Mouse (Mus musculus): ENCODE results near the gene Ncor2. TPM values are rescaled to one million over a fixed set of nuclear protein-coding genes. Genes with fewer than 3 reads are reported as not detected.

Gene Ncor2
- polyA plus RNA-seq, 1 experiment from 2014 or later, result 25.6 TPM

DNA sequence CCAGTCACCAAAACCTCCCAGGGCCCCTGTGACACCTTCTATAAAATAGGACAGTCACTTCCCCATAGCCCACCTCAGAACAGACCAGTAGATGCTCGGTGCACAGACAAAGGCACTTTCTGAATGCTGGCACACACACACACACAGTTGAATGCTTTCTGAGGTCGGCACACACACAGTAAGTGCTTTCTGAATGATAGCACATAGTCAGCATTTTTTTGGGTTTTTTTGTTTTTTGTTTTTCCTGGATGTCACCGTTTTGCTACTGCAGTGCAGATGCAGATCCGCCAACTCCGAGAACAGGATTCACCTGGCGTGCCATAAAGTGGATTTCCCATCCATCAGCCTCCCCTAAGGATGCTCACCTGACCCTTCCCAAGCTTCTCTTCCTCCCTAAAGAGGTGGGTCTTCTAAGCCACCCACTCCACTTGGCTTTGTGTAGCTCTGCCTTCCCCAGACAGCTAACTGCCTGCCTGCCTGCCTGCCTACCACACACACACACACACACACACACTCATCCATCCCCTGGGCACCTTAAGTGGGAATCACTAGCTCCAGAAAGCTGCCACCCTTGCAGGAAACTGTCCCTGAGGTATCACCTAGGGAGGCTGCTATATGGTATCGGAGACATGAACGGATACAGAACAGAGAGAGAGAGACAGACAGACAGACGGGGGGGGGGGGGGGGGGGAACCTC, 3.2 kb downstream of the Ncor2 start:
- Histone ChIP-seq H3K27me3 (0 out of 2 replicates have a peak, but pooled peaks cover 2% of the 10 kb centered on the region), H3K4me3 (peak overlapping the region; percentile 90; the same call in 1 of the 2 replicates), H3K9me3 (replicated peaks) (no peaks in the 10 kb centered on the region), H3K9ac (peak overlapping the region; percentile 30; the same call in 1 of the 2 replicates), H3K27ac (peak overlapping the region; percentile 96), H3K4me1 (peaks cover 78% of the 10 kb centered on the region), H3K4me2 (peak overlapping the region; percentile 86), H3K36me3 (ENCODE audit: poor library complexity, severe bottlenecking) (no peaks in the 10 kb centered on the region)
- no peak for ATAC-seq
- WGBS, result 53% methylated on average over 8 of the region's 9 CpGs

DNA sequence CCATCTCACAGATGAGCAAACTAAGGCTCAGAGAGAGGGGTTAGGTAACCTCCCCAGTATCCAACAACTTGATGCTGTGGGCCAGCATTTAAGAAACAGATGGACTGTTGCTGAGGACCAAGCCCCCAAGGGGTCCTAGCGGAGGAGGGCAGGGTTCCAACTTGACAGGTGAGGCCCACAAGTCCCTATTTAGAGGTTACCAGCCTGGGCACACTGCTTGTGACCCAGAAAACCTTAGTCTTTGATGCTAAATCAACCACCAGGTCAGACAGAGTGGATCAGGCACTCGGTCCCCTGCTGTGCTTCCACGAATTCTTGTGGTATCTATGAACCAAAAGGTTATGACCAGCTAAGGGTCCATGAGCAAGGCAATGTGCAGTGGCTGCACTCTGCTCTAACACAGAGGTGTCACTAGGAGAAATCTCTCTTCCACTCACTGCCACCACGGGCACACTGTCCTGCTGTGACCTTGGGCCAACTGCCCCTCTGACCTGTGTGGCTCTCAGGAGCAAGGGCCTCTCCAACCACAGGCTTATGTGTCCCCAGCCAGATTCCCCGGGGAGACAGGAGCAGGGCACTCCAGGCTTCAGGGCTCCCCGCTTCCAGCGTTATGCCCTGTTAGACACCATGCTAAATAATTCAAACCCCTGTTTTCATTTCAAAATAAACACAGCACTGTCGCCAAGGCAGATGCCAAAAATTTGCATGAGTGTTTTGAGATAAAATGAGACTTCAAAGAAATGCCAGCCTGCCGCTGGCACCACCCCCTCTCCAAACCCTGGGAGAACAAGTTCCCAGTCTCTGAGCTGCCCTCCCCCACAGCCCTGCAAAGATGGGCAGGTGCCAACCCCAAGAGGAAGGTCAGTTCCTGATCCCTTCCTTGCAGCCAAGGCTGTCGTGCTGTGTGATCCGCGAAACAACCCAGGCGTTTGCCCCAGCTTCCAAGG, 4.0 kb downstream of the Ncor2 start:
- no peaks in the 10 kb centered on the region for H3K9me3 ChIP-seq (replicated peaks)
- H3K27ac ChIP-seq, result peak overlapping the region; percentile 96
- peak overlapping the region; percentile 86 for H3K4me2 ChIP-seq
- H3K27me3 ChIP-seq, result no peaks in the 10 kb centered on the region
- peaks cover 81% of the 10 kb centered on the region for H3K4me1 ChIP-seq
- no peaks in the 10 kb centered on the region for H3K36me3 ChIP-seq (ENCODE audit: poor library complexity, severe bottlenecking)
- no peak for ATAC-seq
- WGBS, result 41% methylated on average over 13 of the region's 13 CpGs
- H3K9ac ChIP-seq, result peak overlapping the region; percentile 41; the same call in 1 of the 2 replicates
- peak overlapping the region; percentile 90; the same call in 1 of the 2 replicates for H3K4me3 ChIP-seq

DNA sequence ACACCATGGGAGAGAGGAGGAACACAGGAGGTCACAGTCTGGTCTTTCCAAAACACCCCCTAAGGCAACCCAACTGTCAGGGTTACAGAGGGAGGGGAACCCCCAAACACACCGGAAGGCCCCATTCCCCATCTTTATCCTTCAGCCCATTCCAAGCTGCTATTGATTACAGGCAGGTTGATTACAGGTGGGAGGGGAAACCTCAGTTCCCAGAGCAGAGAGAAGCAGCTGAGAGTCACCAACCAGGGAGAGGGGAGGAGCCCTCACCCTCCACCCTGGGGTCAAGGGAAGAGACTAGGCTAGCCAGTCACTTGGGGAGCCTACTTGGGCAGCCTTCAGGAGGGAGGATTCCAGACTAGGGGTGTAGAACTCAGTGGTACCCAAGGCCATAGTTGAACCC, 5.2 kb downstream of the Ncor2 start:
- Histone ChIP-seq H3K9ac (peak overlapping the region; percentile 50; the same call in 1 of the 2 replicates), H3K27ac (peak overlapping the region; percentile 88), H3K9me3 (replicated peaks) (no peaks in the 10 kb centered on the region), H3K27me3 (no peaks in the 10 kb centered on the region), H3K4me2 (peak overlapping the region; percentile 29; the same call in 1 of the 2 replicates), H3K4me1 (peaks cover 84% of the 10 kb centered on the region), H3K4me3 (no peak overlapping the region), H3K36me3 (ENCODE audit: poor library complexity, severe bottlenecking) (no peaks in the 10 kb centered on the region)
- ATAC-seq, result no peak
- WGBS, result 88% methylated on average over 1 of the region's 1 CpGs

DNA sequence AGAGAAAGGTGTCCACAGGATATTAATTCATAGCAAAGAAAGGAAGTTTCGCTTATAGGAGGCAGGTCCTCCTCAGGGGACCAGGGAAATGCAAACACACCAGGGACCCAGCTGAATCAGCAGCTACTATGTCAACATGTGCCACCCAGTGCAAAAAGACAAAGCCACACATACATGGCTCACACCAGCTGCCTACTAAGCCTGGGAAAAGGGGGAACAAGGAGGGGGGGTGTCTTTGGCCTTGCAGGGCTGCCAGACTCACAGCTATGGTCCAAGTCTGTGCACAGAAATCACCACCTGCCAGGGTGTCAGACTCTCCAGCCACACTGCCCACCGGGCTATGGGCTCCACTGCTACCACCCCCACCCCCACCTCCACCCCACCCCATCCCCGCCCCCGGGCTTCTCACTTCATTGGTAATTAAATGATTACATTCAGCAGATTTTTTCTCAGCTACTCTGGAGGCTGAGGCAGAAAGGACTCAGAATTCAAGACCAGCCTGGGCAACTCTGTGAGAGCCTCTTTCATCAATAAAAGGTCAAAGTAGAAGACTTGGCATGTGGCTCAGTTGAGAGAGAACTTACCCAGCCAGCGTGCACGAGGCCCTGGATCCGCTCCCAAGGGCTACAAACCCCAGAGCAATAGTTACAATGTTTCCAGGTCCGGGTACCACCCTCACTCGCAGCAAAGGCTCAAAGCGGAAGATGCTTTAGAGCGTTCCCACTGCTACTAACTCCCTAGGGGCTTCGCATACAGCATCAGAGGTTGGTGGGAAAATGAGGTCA, 6.0 kb downstream of the Ncor2 start:
- peak; percentile 65 for ATAC-seq
- no peaks in the 10 kb centered on the region for H3K9me3 ChIP-seq (replicated peaks)
- H3K36me3 ChIP-seq (ENCODE audit: poor library complexity, severe bottlenecking), result no peaks in the 10 kb centered on the region
- H3K9ac ChIP-seq, result peak overlapping the region; percentile 57
- H3K27ac ChIP-seq, result peak overlapping the region; percentile 88
- no peak overlapping the region for H3K4me3 ChIP-seq
- H3K4me2 ChIP-seq, result peak overlapping the region; percentile 29
- 39% methylated on average over 12 of the region's 12 CpGs for WGBS
- no peaks in the 10 kb centered on the region for H3K27me3 ChIP-seq
- peaks cover 93% of the 10 kb centered on the region for H3K4me1 ChIP-seq

DNA sequence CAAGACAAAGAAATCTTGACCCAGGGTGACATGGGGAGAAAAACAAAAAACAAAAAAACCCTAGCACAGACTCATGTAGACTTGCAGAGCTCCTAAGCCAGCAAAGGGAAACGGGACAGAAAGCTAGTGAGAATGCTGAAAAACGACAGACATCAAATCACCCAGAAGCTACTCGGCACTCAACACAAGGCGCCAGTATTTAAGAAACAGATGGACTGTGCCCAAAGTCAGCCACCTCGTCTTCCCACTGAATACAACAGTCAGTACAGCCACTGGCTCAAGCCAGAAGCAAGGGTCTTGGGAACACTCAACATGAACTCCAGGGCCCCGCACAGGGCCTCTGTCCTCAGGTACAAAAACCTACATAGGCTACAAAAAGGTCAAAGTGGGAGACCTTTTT, 7.8 kb downstream of the Ncor2 start:
- ATAC-seq, result no peak
- Histone ChIP-seq H3K9ac (peak overlapping the region; percentile 57), H3K4me2 (no peak overlapping the region), H3K9me3 (replicated peaks) (no peaks in the 10 kb centered on the region), H3K4me1 (peaks cover 94% of the 10 kb centered on the region), H3K27ac (peak overlapping the region; percentile 88), H3K36me3 (ENCODE audit: poor library complexity, severe bottlenecking) (0 out of 2 replicates have a peak, but pooled peaks cover 3% of the 10 kb centered on the region), H3K27me3 (no peaks in the 10 kb centered on the region), H3K4me3 (no peak overlapping the region)
- 59% methylated on average over 6 of the region's 6 CpGs for WGBS

DNA sequence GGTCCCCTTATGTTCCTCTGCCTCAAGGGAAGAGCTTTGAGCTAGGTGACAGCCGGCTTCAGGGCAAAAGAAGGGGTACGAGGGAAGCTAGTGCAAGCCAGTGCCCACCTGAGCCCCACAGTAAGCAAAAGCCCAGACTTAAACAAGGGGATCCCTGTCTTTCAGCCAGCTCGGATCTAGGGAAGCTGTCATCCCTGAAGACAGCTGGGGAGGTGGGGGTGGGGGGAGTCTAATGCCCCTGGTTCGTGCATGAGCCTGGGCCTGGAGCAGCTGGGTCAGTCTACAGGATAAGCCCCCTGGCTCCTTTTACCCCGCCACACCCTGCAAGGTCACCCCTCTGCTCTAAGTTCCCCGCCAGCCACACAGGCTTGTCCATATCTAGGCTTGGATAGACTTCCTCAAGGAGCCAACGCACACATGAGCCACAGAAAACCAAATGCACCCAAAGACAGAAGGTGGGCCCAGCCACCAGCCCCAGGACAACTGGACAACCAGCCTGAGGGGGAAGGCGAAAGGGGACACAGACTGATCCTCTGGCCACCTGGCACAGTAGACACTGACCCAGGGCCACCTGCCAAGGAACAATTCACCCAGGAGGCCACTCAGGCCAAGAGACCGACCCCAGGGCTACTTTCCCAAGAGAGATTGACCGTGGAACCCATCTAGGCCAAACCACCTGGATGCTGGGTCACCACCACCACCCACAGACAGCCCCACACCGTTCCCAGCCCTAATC, 8.7 kb downstream of the Ncor2 start:
- H3K4me1 ChIP-seq, result peaks cover 94% of the 10 kb centered on the region
- H3K27ac ChIP-seq, result peak overlapping the region; percentile 88
- no peaks in the 10 kb centered on the region for H3K9me3 ChIP-seq (replicated peaks)
- peak overlapping the region; percentile 2; the same call in 1 of the 2 replicates for H3K4me2 ChIP-seq
- ATAC-seq, result no peak
- no peaks in the 10 kb centered on the region for H3K27me3 ChIP-seq
- WGBS, result 74% methylated on average over 11 of the region's 11 CpGs
- no peak overlapping the region for H3K4me3 ChIP-seq
- H3K36me3 ChIP-seq (ENCODE audit: poor library complexity, severe bottlenecking), result 0 out of 2 replicates have a peak, but pooled peaks cover 3% of the 10 kb centered on the region
- H3K9ac ChIP-seq, result peak overlapping the region; percentile 57; the same call in 1 of the 2 replicates

DNA sequence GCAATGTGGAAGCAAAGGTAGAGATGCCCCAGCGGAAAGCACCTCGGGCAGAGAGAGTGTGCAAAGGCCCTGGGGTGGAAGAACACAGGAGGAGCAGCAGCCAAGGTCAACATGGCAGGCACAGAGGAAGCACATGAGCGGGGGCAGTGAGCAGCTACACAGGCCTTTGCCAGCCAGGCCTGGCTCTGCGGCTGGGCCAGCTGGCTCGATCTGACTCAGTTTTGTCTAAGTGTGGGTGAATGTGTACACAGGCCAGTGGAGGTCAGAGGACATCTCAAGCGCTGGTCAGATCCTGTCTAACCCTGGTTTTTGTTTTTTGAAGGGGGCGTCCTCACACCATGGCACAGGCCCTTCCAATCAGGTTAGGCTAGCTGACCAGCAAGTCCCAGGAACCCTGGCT, 10.9 kb downstream of the Ncor2 start:
- no peak overlapping the region for H3K9ac ChIP-seq
- 0 out of 2 replicates have a peak, but pooled peaks cover 3% of the 10 kb centered on the region for H3K36me3 ChIP-seq (ENCODE audit: poor library complexity, severe bottlenecking)
- no peak overlapping the region for H3K4me2 ChIP-seq
- no peaks in the 10 kb centered on the region for H3K9me3 ChIP-seq (replicated peaks)
- no peaks in the 10 kb centered on the region for H3K27me3 ChIP-seq
- WGBS, result 89% methylated on average over 7 of the region's 7 CpGs
- no peak for ATAC-seq
- peaks cover 95% of the 10 kb centered on the region for H3K4me1 ChIP-seq
- no peak overlapping the region for H3K4me3 ChIP-seq
- no peak overlapping the region; the same call in 1 of the 2 replicates for H3K27ac ChIP-seq

DNA sequence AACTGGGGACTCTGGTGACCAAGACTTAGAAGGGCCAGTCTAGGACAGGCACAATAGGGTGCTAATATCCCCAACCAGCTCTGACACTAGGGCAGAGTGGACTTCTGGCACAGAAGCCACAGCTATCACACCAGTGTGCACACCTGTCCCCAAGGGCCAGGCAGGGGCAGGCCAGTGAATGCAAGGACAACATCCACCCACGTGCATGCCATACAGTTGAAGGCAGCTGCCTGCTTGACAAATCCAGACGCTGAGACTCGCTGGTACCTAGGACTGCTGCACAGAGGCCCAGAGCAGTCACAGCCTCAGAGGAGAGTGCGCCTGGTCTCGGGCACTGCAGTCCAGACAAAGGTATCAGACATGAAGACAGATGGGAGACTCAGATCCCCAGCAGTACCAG, 11.5 kb downstream of the Ncor2 start:
- ATAC-seq, result no peak
- no peak overlapping the region for H3K4me2 ChIP-seq
- H3K4me3 ChIP-seq, result no peak overlapping the region
- no peak overlapping the region for H3K27ac ChIP-seq
- H3K9me3 ChIP-seq (replicated peaks), result no peaks in the 10 kb centered on the region
- 85% methylated on average over 5 of the region's 5 CpGs for WGBS
- peaks cover 95% of the 10 kb centered on the region for H3K4me1 ChIP-seq
- 0 out of 2 replicates have a peak, but pooled peaks cover 3% of the 10 kb centered on the region for H3K36me3 ChIP-seq (ENCODE audit: poor library complexity, severe bottlenecking)
- no peaks in the 10 kb centered on the region for H3K27me3 ChIP-seq
- H3K9ac ChIP-seq, result no peak overlapping the region

DNA sequence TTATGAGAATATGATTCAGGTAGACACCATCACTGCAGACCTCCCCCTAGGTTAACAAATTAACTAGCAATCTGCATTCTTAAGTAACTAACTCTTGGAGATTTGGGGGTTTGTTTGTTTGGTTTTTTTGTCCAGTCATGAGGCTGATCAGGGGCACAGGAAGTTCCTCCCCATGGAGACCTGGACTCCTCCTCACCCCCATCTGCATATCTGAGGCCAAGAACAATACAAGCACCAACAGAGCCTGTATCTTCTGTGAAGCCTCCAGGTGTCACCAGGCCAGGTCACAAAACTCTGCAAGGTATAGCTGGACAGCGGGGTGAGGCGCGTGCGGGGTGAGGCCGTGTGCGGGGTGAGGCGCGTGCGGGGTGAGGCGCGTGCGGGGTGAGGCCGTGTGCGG, 13.0 kb downstream of the Ncor2 start:
- no peak for ATAC-seq
- Histone ChIP-seq H3K9me3 (replicated peaks) (no peaks in the 10 kb centered on the region), H3K4me2 (no peak overlapping the region), H3K4me3 (no peak overlapping the region), H3K36me3 (ENCODE audit: poor library complexity, severe bottlenecking) (peaks cover 3% of the 10 kb centered on the region; the same call in 1 of the 2 replicates), H3K27ac (peak overlapping the region; percentile 86), H3K27me3 (no peaks in the 10 kb centered on the region), H3K4me1 (peaks cover 88% of the 10 kb centered on the region), H3K9ac (no peak overlapping the region)
- 89% methylated on average over 14 of the region's 14 CpGs for WGBS

DNA sequence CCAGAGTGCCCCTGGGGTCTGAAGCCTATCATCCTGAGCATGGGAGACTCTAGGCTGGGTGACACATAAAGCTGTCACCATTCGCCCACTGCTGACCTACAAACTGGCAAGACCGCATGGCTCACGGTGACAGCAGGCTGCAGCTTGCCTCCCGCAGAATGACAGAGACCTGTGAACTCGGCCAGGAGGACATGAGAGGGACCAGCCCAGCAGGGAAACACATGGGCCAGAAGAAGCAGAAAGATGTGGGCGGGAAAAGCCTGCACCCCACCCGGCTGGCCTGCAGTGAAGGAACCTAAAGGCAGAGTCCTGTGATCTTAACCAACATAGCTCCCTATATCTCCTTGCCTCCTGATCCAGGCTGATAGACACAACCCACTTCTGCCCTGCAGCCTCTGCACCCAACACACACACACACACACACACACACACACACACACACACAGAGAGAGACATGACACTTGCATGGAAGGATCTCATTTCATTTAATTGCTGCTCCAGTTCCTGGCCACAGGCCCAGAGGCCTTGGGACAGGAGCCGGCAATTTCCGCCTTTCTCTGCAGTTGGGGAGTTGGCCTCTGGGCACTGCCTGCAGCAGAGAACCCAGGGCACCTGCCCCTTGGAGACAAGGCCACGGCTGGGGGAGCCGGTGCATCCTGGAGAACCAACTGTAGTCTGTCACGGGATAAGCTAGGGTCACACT, 14.4 kb downstream of the Ncor2 start:
- Histone ChIP-seq H3K27ac (peak overlapping the region; percentile 86), H3K9me3 (replicated peaks) (no peaks in the 10 kb centered on the region), H3K4me2 (peak overlapping the region; percentile 6), H3K4me1 (peaks cover 88% of the 10 kb centered on the region), H3K4me3 (no peak overlapping the region), H3K27me3 (no peaks in the 10 kb centered on the region), H3K36me3 (ENCODE audit: poor library complexity, severe bottlenecking) (peaks cover 3% of the 10 kb centered on the region; the same call in 1 of the 2 replicates), H3K9ac (peak overlapping the region; percentile 52)
- WGBS, result 36% methylated on average over 12 of the region's 12 CpGs
- ATAC-seq, result peak; percentile 63
